Mouse (Mus musculus) megakaryocyte, embryonic 14.5 days (primary cell): Measurements from ENCODE around the gene Aurkb. TPM values are rescaled to one million over a fixed set of nuclear protein-coding genes. Genes with fewer than 3 reads are reported as not detected.

Experiments used
- H3K27me3 ChIP-seq: replicated peaks from 2 replicates; pipeline ENCODE3; 2012; ENCODE audit warnings: inconsistent platforms
- H3K36me3 ChIP-seq: replicated peaks from 2 replicates; pipeline ENCODE3; 2012; ENCODE audit warnings: low read length, inconsistent platforms, mixed read lengths
- H3K4me1 ChIP-seq: 2 replicates; pipeline ENCODE4 v1.6.1; 2012; ENCODE audit warnings: inconsistent platforms
- H3K4me3 ChIP-seq: replicated peaks from 2 replicates; pipeline ENCODE3; 2012; ENCODE audit warnings: moderate library complexity, mild to moderate bottlenecking, inconsistent platforms
- H3K9me3 ChIP-seq: 2 replicates; pipeline ENCODE4 v1.6.1; 2012; ENCODE audit warnings: inconsistent platforms
- FLI1 ChIP-seq: IDR thresholded peaks from 2 replicates; pipeline ENCODE4 v1.6.1; 2012; ENCODE audit warnings: low read length, inconsistent platforms, mixed read lengths
- GATA1 ChIP-seq: IDR thresholded peaks from 3 replicates; pipeline ENCODE4 v1.6.1; 2012; ENCODE audit warnings: mixed read lengths, low read length, inconsistent platforms, borderline replicate concordance
- polyA plus RNA-seq: library from polyadenylated mRNA; stranded (reverse); fragments of >175 nt; gene quantifications from 2 replicates; pipeline ENCODE4 v1.2.3, GENCODE M21; 2012; ENCODE audit warnings: low replicate concordance; ENCODE audit not compliant: insufficient read depth

Gene Aurkb
- polyA plus RNA-seq, 1 experiment, result 41.3 TPM

GRCm38 (mm10) chr11:69096987-69097900 is 51.8 kb downstream of the Aurkb start:
- TF ChIP-seq FLI1 (no peak), GATA1 (no peak)
- H3K36me3 ChIP-seq, result peaks cover 30% of the 10 kb centered on the region
- H3K27me3 ChIP-seq, result no peaks in the 10 kb centered on the region
- H3K4me1 ChIP-seq, result peaks cover 92% of the 10 kb centered on the region
- no peaks in the 10 kb centered on the region for H3K9me3 ChIP-seq
- peak overlapping the region; percentile 93 for H3K4me3 ChIP-seq

GRCm38 (mm10) chr11:69098039-69098761 is 52.8 kb downstream of the Aurkb start:
- Histone ChIP-seq H3K36me3 (peaks cover 32% of the 10 kb centered on the region), H3K9me3 (no peaks in the 10 kb centered on the region), H3K4me3 (peak overlapping the region; percentile 93), H3K4me1 (peaks cover 92% of the 10 kb centered on the region), H3K27me3 (no peaks in the 10 kb centered on the region)
- TF ChIP-seq FLI1 (no peak), GATA1 (no peak)

- TF ChIP-seq FLI1 (no peak), GATA1 (no peak)
- H3K9me3 ChIP-seq, result no peaks in the 10 kb centered on the region
- peak overlapping the region; percentile 93 for H3K4me3 ChIP-seq
- H3K36me3 ChIP-seq, result peaks cover 37% of the 10 kb centered on the region
- peaks cover 93% of the 10 kb centered on the region for H3K4me1 ChIP-seq
- no peaks in the 10 kb centered on the region for H3K27me3 ChIP-seq
Measured at GRCm38 (mm10) chr11:69098762-69099091, 53.3 kb downstream of the Aurkb start.

GRCm38 (mm10) chr11:69099177-69099914 is 53.9 kb downstream of the Aurkb start:
- Histone ChIP-seq H3K4me1 (peaks cover 93% of the 10 kb centered on the region), H3K9me3 (no peaks in the 10 kb centered on the region), H3K27me3 (no peaks in the 10 kb centered on the region), H3K4me3 (peak overlapping the region; percentile 93), H3K36me3 (peaks cover 44% of the 10 kb centered on the region)
- TF ChIP-seq FLI1, result no peak
- no peak for TF ChIP-seq GATA1

GRCm38 (mm10) chr11:69099915-69100345 is 54.5 kb downstream of the Aurkb start:
- no peaks in the 10 kb centered on the region for H3K9me3 ChIP-seq
- TF ChIP-seq FLI1 (peak; percentile 24; the same call in 1 of the 2 replicates), GATA1 (no peak)
- H3K4me1 ChIP-seq, result peaks cover 96% of the 10 kb centered on the region
- H3K27me3 ChIP-seq, result no peaks in the 10 kb centered on the region
- H3K36me3 ChIP-seq, result peaks cover 49% of the 10 kb centered on the region
- H3K4me3 ChIP-seq, result peak overlapping the region; percentile 93

GRCm38 (mm10) chr11:69100639-69101360 is 55.4 kb downstream of the Aurkb start:
- Histone ChIP-seq H3K27me3 (no peaks in the 10 kb centered on the region), H3K4me3 (peak overlapping the region; percentile 93), H3K36me3 (peaks cover 58% of the 10 kb centered on the region), H3K4me1 (peaks cover 96% of the 10 kb centered on the region), H3K9me3 (no peaks in the 10 kb centered on the region)
- no peak for TF ChIP-seq FLI1
- no peak for TF ChIP-seq GATA1

Other genes starting within 250 kb of the Aurkb start
- 38.9 and 102 TPM in 2 replicates for gene Ndel1, start 173.8 kb upstream of the Aurkb start, polyA plus RNA-seq
- not detected in 2 replicates for gene Rnf222, start 157.1 kb upstream of the Aurkb start, polyA plus RNA-seq
- gene Rpl26, start 144.1 kb upstream of the Aurkb start, polyA plus RNA-seq, result 56.9 and 116 TPM in 2 replicates
- not detected in 2 replicates for gene Odf4, start 118.6 kb upstream of the Aurkb start, polyA plus RNA-seq
- gene Arhgef15, start 88.2 kb upstream of the Aurkb start, polyA plus RNA-seq, result not detected in 2 replicates
- 3.0 TPM in 1 of 2 replicates, not detected in the other for gene Slc25a35, start 77.5 kb upstream of the Aurkb start, polyA plus RNA-seq
- 3.1 and 6.1 TPM in 2 replicates for gene Rangrf, start 70.5 kb upstream of the Aurkb start, polyA plus RNA-seq
- 1.9 and 5.5 TPM in 2 replicates for gene Pfas, start 37.2 kb upstream of the Aurkb start, polyA plus RNA-seq
- gene Ctc1, start 29.7 kb upstream of the Aurkb start, polyA plus RNA-seq, result 21.0 and 56.5 TPM in 2 replicates
- gene Borcs6, start 14.1 kb downstream of the Aurkb start, polyA plus RNA-seq, result 60.9 and 88.1 TPM in 2 replicates
- gene Tmem107, start 25.2 kb downstream of the Aurkb start, polyA plus RNA-seq, result 40.2 and 62.0 TPM in 2 replicates
- gene Vamp2, start 42.8 kb downstream of the Aurkb start, polyA plus RNA-seq, result 61.5 and 159 TPM in 2 replicates
- gene Per1, start 49.6 kb downstream of the Aurkb start, polyA plus RNA-seq, result 42.3 and 83.5 TPM in 2 replicates
- gene Hes7, start 74.8 kb downstream of the Aurkb start, polyA plus RNA-seq, result 7.5 and 44.1 TPM in 2 replicates
- 1.3 and 13.9 TPM in 2 replicates for gene 9130213A22Rik, start 76.9 kb downstream of the Aurkb start, polyA plus RNA-seq
- not detected in 2 replicates for gene Aloxe3, start 80.2 kb downstream of the Aurkb start, polyA plus RNA-seq
- not detected in 2 replicates for gene Alox12b, start 111.3 kb downstream of the Aurkb start, polyA plus RNA-seq
- gene Alox8, start 152.2 kb downstream of the Aurkb start, polyA plus RNA-seq, result not detected in 2 replicates
- gene Gucy2e, start 191.4 kb downstream of the Aurkb start, polyA plus RNA-seq, result 0.07 and 0.38 TPM in 2 replicates